Mouse (Mus musculus): ENCODE results near the gene Micu2. TPM values are rescaled to one million over a fixed set of nuclear protein-coding genes. Genes with fewer than 3 reads are reported as not detected.

Micu2 gene
- total and polyA plus RNA-seq, 3 experiments: 61.3 to 173 (median 65.1) TPM

DNA sequence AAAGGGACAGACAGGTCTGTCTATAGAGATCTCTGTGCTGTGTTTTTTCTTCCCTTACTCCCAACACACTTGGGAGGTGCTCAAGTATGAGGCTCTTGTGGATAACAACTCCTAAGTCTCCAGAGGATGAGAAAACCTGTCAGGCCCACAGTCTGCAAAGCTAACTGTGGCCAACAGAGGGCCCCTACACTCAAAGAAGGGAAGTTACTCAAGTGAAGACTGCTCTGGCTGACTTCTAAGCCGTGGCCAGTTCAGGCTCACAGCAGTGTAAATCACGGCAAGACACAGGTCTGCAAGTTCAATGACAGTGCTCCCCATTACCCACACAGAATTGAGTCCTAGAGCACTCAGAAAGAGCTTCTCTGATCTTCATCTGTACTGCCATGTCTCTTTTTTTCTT is 48.0 kb downstream of the Micu2 start:
- H3K4me1 ChIP-seq (ENCODE audit: control insufficient read depth in 1 of 2, insufficient read depth in 2 of 2, low read length in 2 of 2): peaks cover 2 to 4% of the 10 kb centered on the region in 2 experiments; a peak in 2 of 4 replicates
- H3K4me3 ChIP-seq (ENCODE audit: control insufficient read depth in 1 of 2, insufficient read depth in 1 of 2, low read depth in 2 of 2, low read length in 2 of 2): no peak overlapping the region
- no peaks in the 10 kb centered on the region for H3K27me3 ChIP-seq (ENCODE audit: control insufficient read depth in 1 of 2, insufficient read depth in 2 of 2, low read length in 2 of 2)
- H3K27ac ChIP-seq (ENCODE audit: control insufficient read depth, low read depth, low read length): no peak overlapping the region
- no peak for TF ChIP-seq TBP (IDR thresholded peaks at IDR 0.05; ENCODE audit: low read depth, low read length)
- TF ChIP-seq CTCF (IDR thresholded peaks at IDR 0.05 in 2 of 3, conservative IDR thresholded peaks at IDR 0.05 in 1 of 3; ENCODE audit: control insufficient read depth in 1 of 3, insufficient read depth in 1 of 3, low read depth in 2 of 3, low read length in 3 of 3, poor library complexity in 1 of 3, severe bottlenecking in 1 of 3): peak; percentile 31 to 51 (median 31); a peak in 5 of 6 replicates
- no peak for TF ChIP-seq MYB (IDR thresholded peaks at IDR 0.05; ENCODE audit: low read depth, low read length)
- no peak for TF ChIP-seq NELFE (IDR thresholded peaks at IDR 0.05; ENCODE audit: low read depth, low read length)
- peak; percentile 40; the same call in 1 of the 2 replicates for TF ChIP-seq SMC3 (IDR thresholded peaks at IDR 0.05; ENCODE audit: low read depth, low read length)
- no peaks in the 10 kb centered on the region for H3K79me2 ChIP-seq (ENCODE audit: control insufficient read depth, insufficient read depth, low read length, poor library complexity)
- peaks cover 0 to 7% of the 10 kb centered on the region in 2 experiments; a peak in 3 of 4 replicates for H3K36me3 ChIP-seq (ENCODE audit: control insufficient read depth in 1 of 2, insufficient read depth in 2 of 2, low read length in 2 of 2)
- H3K9ac ChIP-seq (ENCODE audit: control insufficient read depth, low read depth, low read length, poor library complexity, severe bottlenecking): no peak overlapping the region
- peak; percentile 50 for DNase-seq (ENCODE audit: low read depth, low spot score)
- H3K9me3 ChIP-seq (replicated peaks; ENCODE audit: insufficient read depth, low read length): no peaks in the 10 kb centered on the region

DNA sequence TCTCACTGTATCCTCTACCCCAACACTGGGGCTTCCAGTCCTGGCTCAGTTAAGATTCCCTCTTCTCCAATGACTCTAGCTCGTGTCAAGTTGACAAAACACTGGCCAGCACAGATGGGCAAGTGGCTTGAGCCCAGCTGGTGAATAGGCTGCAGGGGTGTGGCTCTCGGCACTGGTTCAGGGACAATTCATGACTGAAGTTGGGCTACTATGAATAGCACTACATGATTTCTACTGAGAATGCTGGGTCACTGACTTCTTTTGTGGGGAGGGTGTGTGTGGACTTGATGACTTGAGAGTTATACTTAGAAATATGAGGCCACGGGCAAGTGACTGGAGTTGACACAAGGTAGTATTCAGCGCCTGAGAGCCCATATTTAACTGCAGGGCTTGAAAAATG is 53.2 kb downstream of the Micu2 start:
- TF ChIP-seq ELF1 (IDR thresholded peaks at IDR 0.05; ENCODE audit: low read depth, low read length) (no peak), POLR2A (IDR thresholded peaks at IDR 0.05; ENCODE audit: control insufficient read depth in 1 of 2, insufficient read depth in 1 of 2, low read depth in 1 of 2, low read length in 2 of 2, poor library complexity in 1 of 2) (no peak), JUND (IDR thresholded peaks at IDR 0.05; ENCODE audit: low read depth, low read length) (no peak), ZNF384 (IDR thresholded peaks at IDR 0.05; ENCODE audit: low read depth, low read length) (no peak), MAFK (IDR thresholded peaks at IDR 0.05; ENCODE audit: borderline replicate concordance, low read depth, low read length) (no peak), ZC3H11A (IDR thresholded peaks at IDR 0.05; ENCODE audit: low read depth, low read length) (no peak), MYC (IDR thresholded peaks at IDR 0.05; ENCODE audit: low read depth, low read length) (no peak), USF1 (IDR thresholded peaks at IDR 0.05; ENCODE audit: low read depth, low read length) (no peak), KAT2A (conservative IDR thresholded peaks at IDR 0.05; ENCODE audit: low read depth, low read length) (no peak), CHD2 (IDR thresholded peaks at IDR 0.05; ENCODE audit: low read length) (no peak), CHD1 (IDR thresholded peaks at IDR 0.05; ENCODE audit: low read depth, low read length) (no peak)
- Histone ChIP-seq H3K9me3 (replicated peaks; ENCODE audit: insufficient read depth, low read length) (no peaks in the 10 kb centered on the region), H3K79me2 (ENCODE audit: control insufficient read depth, insufficient read depth, low read length, poor library complexity) (no peaks in the 10 kb centered on the region), H3K27ac (ENCODE audit: control insufficient read depth, low read depth, low read length) (no peak overlapping the region), H3K27me3 (ENCODE audit: control insufficient read depth in 1 of 2, insufficient read depth in 2 of 2, low read length in 2 of 2) (no peaks in the 10 kb centered on the region), H3K4me3 (ENCODE audit: control insufficient read depth in 1 of 2, insufficient read depth in 1 of 2, low read depth in 2 of 2, low read length in 2 of 2) (no peak overlapping the region), H3K4me1 (ENCODE audit: control insufficient read depth in 1 of 2, insufficient read depth in 2 of 2, low read length in 2 of 2) (no peaks in the 10 kb centered on the region), H3K36me3 (ENCODE audit: control insufficient read depth in 1 of 2, insufficient read depth in 2 of 2, low read length in 2 of 2) (peaks cover 0 to 11% of the 10 kb centered on the region in 2 experiments; a peak in 2 of 4 replicates), H3K9ac (ENCODE audit: control insufficient read depth, low read depth, low read length, poor library complexity, severe bottlenecking) (no peak overlapping the region)
- DNase-seq (ENCODE audit: low read depth, low spot score): no peak

DNA sequence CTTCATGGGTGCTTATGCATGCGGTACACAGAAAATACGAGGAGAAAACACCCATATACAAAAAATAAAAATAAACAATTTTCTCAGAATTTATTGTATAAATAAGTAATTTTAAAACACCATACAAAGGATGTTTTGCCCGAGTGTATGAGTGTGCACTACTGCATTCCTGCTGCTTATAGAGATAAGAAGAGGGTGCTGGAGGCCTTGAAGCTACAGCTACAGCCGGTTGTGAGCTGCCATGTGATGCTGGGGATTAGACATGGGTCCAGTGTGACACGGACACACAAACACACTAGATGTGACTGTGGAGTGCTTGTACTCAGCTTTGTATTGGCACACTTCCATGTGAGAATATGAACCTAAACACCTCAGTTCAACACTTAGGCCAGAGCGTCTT is 61.8 kb downstream of the Micu2 start:
- Histone ChIP-seq H3K79me2 (ENCODE audit: control insufficient read depth, insufficient read depth, low read length, poor library complexity) (no peaks in the 10 kb centered on the region), H3K27ac (ENCODE audit: control insufficient read depth, low read depth, low read length) (no peak overlapping the region), H3K36me3 (ENCODE audit: control insufficient read depth in 1 of 2, insufficient read depth in 2 of 2, low read length in 2 of 2) (peaks cover 6 to 14% of the 10 kb centered on the region in 2 experiments), H3K27me3 (ENCODE audit: control insufficient read depth in 1 of 2, insufficient read depth in 2 of 2, low read length in 2 of 2) (no peaks in the 10 kb centered on the region), H3K9ac (ENCODE audit: control insufficient read depth, low read depth, low read length, poor library complexity, severe bottlenecking) (no peak overlapping the region), H3K9me3 (replicated peaks; ENCODE audit: insufficient read depth, low read length) (no peaks in the 10 kb centered on the region), H3K4me3 (ENCODE audit: control insufficient read depth in 1 of 2, insufficient read depth in 1 of 2, low read depth in 2 of 2, low read length in 2 of 2) (no peak overlapping the region), H3K4me1 (ENCODE audit: control insufficient read depth in 1 of 2, insufficient read depth in 2 of 2, low read length in 2 of 2) (peaks cover 9 to 16% of the 10 kb centered on the region in 2 experiments; a peak in 3 of 4 replicates)
- no peak for DNase-seq (ENCODE audit: low read depth, low spot score)
- TF ChIP-seq POLR2AphosphoS2 (IDR thresholded peaks at IDR 0.05; ENCODE audit: low read length): no peak
